In genomic region chr2:143982901-143983300, GRCm38 (mm10) we compare ENCODE assay signal across 27 mouse cellular contexts. TPM values are rescaled to one million over a fixed set of nuclear protein-coding genes. Genes with fewer than 3 reads are reported as not detected.
A peak's percentile ranks its signal among the peaks of the same experiment; 100 is the strongest.
DNase-seq lines count a peak whose midpoint lies in the region; ATAC-seq and TF ChIP-seq lines count a peak whose summit lies in the region.
"Had no signal": no experiment of that assay in that cellular context is flagged by ENCODE, and none has a peak within 500 bp of the region (broad histone marks: within the 10 kb centered on the region; RNA-seq: fewer than 3 reads in every experiment).

No protein-coding gene starts in this region.

- peak; percentile 23; the same call in 1 of the 2 replicates for ATAC-seq in stomach, embryonic 14.5 days (ENCODE audit: insufficient number of reproducible peaks, insufficient read depth, low FRiP score, low read depth)
- ATAC-seq in stomach, postnatal 0 days (ENCODE audit: low FRiP score, low TSS enrichment): no peak
- ATAC-seq in stomach, embryonic 15.5 days (ENCODE audit: insufficient read depth, low FRiP score, low read depth): 0 out of 2 replicates have a peak, but pooled peaks have one; percentile 19
- ATAC-seq in activated CD4-positive, CD25-positive, alpha-beta regulatory T cell, adult 4 months: no peak
- ATAC-seq: forebrain, embryonic 13.5 days; Patski had no signal

- peak; percentile 57 to 68 for DNase-seq in cerebellum, postnatal 14 days
- no peak for DNase-seq in cerebellum, adult 11-12 months
- no peak for DNase-seq in stomach, postnatal 0 days (ENCODE audit: low spot score)
- peak; percentile 21 to 33 for DNase-seq in cerebellum, postnatal 36 days
- DNase-seq in midbrain, embryonic 10.5 days (ENCODE audit: low spot score): no peak
- DNase-seq: adrenal gland, postnatal 25 days; gastrocnemius, postnatal 14 days; kidney, adult 2 months; kidney, postnatal 14 days; left cerebral cortex, postnatal 4 days; liver; midbrain, embryonic 14.5 days; right cerebral cortex, adult 18-20 months had no signal

- H3K36me3 ChIP-seq in stomach, embryonic 14.5 days (ENCODE audit: control insufficient read depth, insufficient read depth, low read length): peaks cover 21% of the 10 kb centered on the region; the same call in 1 of the 2 replicates
- peaks cover 6% of the 10 kb centered on the region; the same call in 1 of the 2 replicates for H3K36me3 ChIP-seq in stomach, postnatal 0 days (ENCODE audit: control insufficient read depth, insufficient read depth, low read length)
- peaks cover 22% of the 10 kb centered on the region; the same call in 1 of the 2 replicates for H3K36me3 ChIP-seq in stomach, embryonic 15.5 days
- peaks cover 23% of the 10 kb centered on the region; the same call in 1 of the 2 replicates for H3K36me3 ChIP-seq in midbrain, embryonic 10.5 days

- H3K27me3 ChIP-seq in stomach, embryonic 14.5 days (ENCODE audit: control insufficient read depth, insufficient read depth, low read length): no peaks in the 10 kb centered on the region
- H3K27me3 ChIP-seq in stomach, postnatal 0 days (ENCODE audit: control insufficient read depth, insufficient read depth, low read length): no peaks in the 10 kb centered on the region
- H3K27me3 ChIP-seq in stomach, embryonic 15.5 days (replicated peaks): no peaks in the 10 kb centered on the region
- no peaks in the 10 kb centered on the region for H3K27me3 ChIP-seq in midbrain, embryonic 10.5 days (ENCODE audit: low read depth, poor library complexity, severe bottlenecking)
- H3K27me3 ChIP-seq: forebrain, embryonic 13.5 days; neural tube, embryonic 13.5 days; Patski had no signal

- H3K4me3 ChIP-seq in stomach, embryonic 14.5 days (ENCODE audit: low read depth, low read length): no peak overlapping the region
- no peak overlapping the region for H3K4me3 ChIP-seq in stomach, postnatal 0 days (ENCODE audit: low read depth, low read length)
- H3K4me3 ChIP-seq in stomach, embryonic 15.5 days (replicated peaks): no peak overlapping the region
- no peak overlapping the region for H3K4me3 ChIP-seq in midbrain, embryonic 10.5 days
- H3K4me3 ChIP-seq: forebrain, embryonic 13.5 days; hindbrain, embryonic 10.5 days; neural tube, embryonic 13.5 days had no signal

- no peaks in the 10 kb centered on the region for H3K9me3 ChIP-seq in stomach, embryonic 14.5 days (ENCODE audit: control insufficient read depth, low read depth, low read length)
- H3K9me3 ChIP-seq in stomach, postnatal 0 days (ENCODE audit: control insufficient read depth, low read length): no peaks in the 10 kb centered on the region
- no peaks in the 10 kb centered on the region for H3K9me3 ChIP-seq in stomach, embryonic 15.5 days
- H3K9me3 ChIP-seq in midbrain, embryonic 10.5 days (replicated peaks): no peaks in the 10 kb centered on the region
- H3K9me3 ChIP-seq: forebrain, embryonic 13.5 days; hindbrain, embryonic 10.5 days; neural tube, embryonic 13.5 days had no signal

- no peak for TF ChIP-seq EP300 in stomach, postnatal 0 days (optimal IDR thresholded peaks at IDR 0.05)

- H3K27ac ChIP-seq in stomach, embryonic 14.5 days (ENCODE audit: low read length): peak overlapping the region; percentile 16; the same call in 1 of the 2 replicates
- H3K27ac ChIP-seq in stomach, postnatal 0 days (replicated peaks): no peak overlapping the region
- no peak overlapping the region for H3K27ac ChIP-seq in stomach, embryonic 15.5 days
- no peak overlapping the region for H3K27ac ChIP-seq in midbrain, embryonic 10.5 days (replicated peaks)
- H3K27ac ChIP-seq: forebrain, embryonic 13.5 days; hindbrain, embryonic 10.5 days; neural tube, embryonic 13.5 days had no signal

- no peak overlapping the region for H3K9ac ChIP-seq in stomach, embryonic 14.5 days (replicated peaks; ENCODE audit: low read depth, low read length)
- H3K9ac ChIP-seq in stomach, postnatal 0 days (ENCODE audit: low read length): no peak overlapping the region
- H3K9ac ChIP-seq in stomach, embryonic 15.5 days: no peak overlapping the region
- H3K9ac ChIP-seq: forebrain, embryonic 13.5 days; neural tube, embryonic 13.5 days had no signal

- H3K4me2 ChIP-seq in stomach, embryonic 14.5 days (replicated peaks; ENCODE audit: low read depth, low read length): no peak overlapping the region
- no peak overlapping the region for H3K4me2 ChIP-seq in stomach, postnatal 0 days (replicated peaks; ENCODE audit: low read depth)
- no peak overlapping the region for H3K4me2 ChIP-seq in stomach, embryonic 15.5 days
- H3K4me2 ChIP-seq: forebrain, embryonic 13.5 days; neural tube, embryonic 13.5 days had no signal

- 48% methylated on average over 3 of the region's 3 CpGs for WGBS in stomach, embryonic 14.5 days
- 42% methylated on average over 3 of the region's 3 CpGs for WGBS in stomach, postnatal 0 days
- 48% methylated on average over 3 of the region's 3 CpGs for WGBS in stomach, embryonic 15.5 days
- WGBS in midbrain, embryonic 10.5 days: 69% methylated on average over 3 of the region's 3 CpGs

- no peak for TF ChIP-seq CTCF in stomach, postnatal 0 days (IDR thresholded peaks at IDR 0.05; ENCODE audit: low read depth)

- no peaks in the 10 kb centered on the region for H3K4me1 ChIP-seq in stomach, embryonic 14.5 days (ENCODE audit: control insufficient read depth, insufficient read depth, low read length)
- no peaks in the 10 kb centered on the region for H3K4me1 ChIP-seq in stomach, postnatal 0 days (replicated peaks; ENCODE audit: control insufficient read depth, insufficient read depth)
- no peaks in the 10 kb centered on the region for H3K4me1 ChIP-seq in stomach, embryonic 15.5 days
- H3K4me1 ChIP-seq in midbrain, embryonic 10.5 days: no peaks in the 10 kb centered on the region
- H3K4me1 ChIP-seq: forebrain, embryonic 13.5 days; hindbrain, embryonic 10.5 days had no signal

RNA-seq across cellular contexts. Expression of gene Rrbp1, which starts 28.2 kb away (rescaled TPM):
- polyA plus RNA-seq in stomach, embryonic 14.5 days (2014; fragmentation: Nextera tagmentation; extraction: Ambion mirVana): 139 and 140 TPM in 2 replicates
- 61.0 and 69.0 TPM in 2 replicates for polyA plus RNA-seq in stomach, postnatal 0 days (2015; fragmentation: Nextera tagmentation; extraction: Ambion mirVana)
- polyA plus RNA-seq in stomach, embryonic 15.5 days (2015; fragmentation: Nextera tagmentation; extraction: Ambion mirVana): 130 and 133 TPM in 2 replicates
- 41.7 and 48.0 TPM in 2 replicates for polyA plus RNA-seq in midbrain, embryonic 10.5 days (2016; fragmentation: Nextera tagmentation; extraction: Ambion mirVana)
- 10 to 100 TPM; 34.6 to 36.9 TPM for polyA plus RNA-seq in activated CD4-positive, CD25-positive, alpha-beta regulatory T cell, adult 4 months (2017; shearing (Covaris generic))

RNA-seq across cellular contexts. Expression of gene Banf2, which starts 50.0 kb away (rescaled TPM):
- not detected in 2 replicates for polyA plus RNA-seq in stomach, embryonic 14.5 days (2014; fragmentation: Nextera tagmentation; extraction: Ambion mirVana)
- not detected in 2 replicates for polyA plus RNA-seq in stomach, postnatal 0 days (2015; fragmentation: Nextera tagmentation; extraction: Ambion mirVana)
- 0.33 and 0.59 TPM in 2 replicates for polyA plus RNA-seq in stomach, embryonic 15.5 days (2015; fragmentation: Nextera tagmentation; extraction: Ambion mirVana)
- polyA plus RNA-seq in midbrain, embryonic 10.5 days (2016; fragmentation: Nextera tagmentation; extraction: Ambion mirVana): not detected in 2 replicates
- not detected for polyA plus RNA-seq in activated CD4-positive, CD25-positive, alpha-beta regulatory T cell, adult 4 months (2017; shearing (Covaris generic))
- polyA plus RNA-seq: C2C12; cortical plate, adult 2 months; embryonic facial prominence, embryonic 11.5 days; forebrain, embryonic 13.5 days; heart, postnatal 0 days; hindbrain, embryonic 10.5 days; kidney, adult 2 months; liver, embryonic 16.5 days; lung, postnatal 0 days; midbrain, embryonic 14.5 days; neural tube, embryonic 13.5 days; Patski; small intestine, adult 2 months had no signal

Comparison
In these comparisons a context has a peak if more than half of its experiments do, and no peak if none do; other contexts are left out.
1. DNase-seq: peak in cerebellum, postnatal 14 days (2 of 2) and cerebellum, postnatal 36 days (2 of 2); none in cerebellum, adult 11-12 months (single experiment), stomach, postnatal 0 days (single experiment) and midbrain, embryonic 10.5 days (single experiment).
2. ATAC-seq: peak in stomach, embryonic 14.5 days (single experiment) and stomach, embryonic 15.5 days (single experiment); none in stomach, postnatal 0 days (single experiment) and activated CD4-positive, CD25-positive, alpha-beta regulatory T cell, adult 4 months (single experiment).